Mouse (Mus musculus) G1E (cell line): ENCODE data around the gene Lat. TPM values are rescaled to one million over a fixed set of nuclear protein-coding genes. Genes with fewer than 3 reads are reported as not detected.
"Not testable (repeated sequence)": the region's sequence is repeated elsewhere in the genome, so short reads cannot be mapped to it uniquely, and the experiment has no call there.

ENCODE experiments used
- ATAC-seq: 2 replicates; pipeline ENCODE4 v1.8.0; 2016; ENCODE audit warnings: mild to moderate bottlenecking; ENCODE audit not compliant: insufficient number of reproducible peaks, poor library complexity, low FRiP score, severe bottlenecking; ENCODE audit errors: extremely low read depth
- DNase-seq: peaks from one replicate; pipeline ENCODE4 v3.0.0; 2012; ENCODE audit warnings: low spot score
- H3K27me3 ChIP-seq: 2 replicates; pipeline ENCODE4 v1.6.1; 2012; ENCODE audit warnings: mild to moderate bottlenecking, low read length, inconsistent platforms; ENCODE audit not compliant: insufficient read depth
- H3K36me3 ChIP-seq: replicated peaks from 2 replicates; pipeline ENCODE3; 2012; ENCODE audit warnings: mild to moderate bottlenecking, inconsistent platforms
- H3K4me1 ChIP-seq: 2 replicates; pipeline ENCODE4 v1.6.1; 2012; ENCODE audit warnings: low read depth, low read length, inconsistent platforms, mixed read lengths; ENCODE audit not compliant: insufficient read depth
- H3K4me3 ChIP-seq: 2 replicates; pipeline ENCODE4 v1.5.1; 2012; ENCODE audit warnings: low read depth, mild to moderate bottlenecking, inconsistent platforms, low read length, moderate library complexity, mixed read lengths
- H3K9me3 ChIP-seq: replicated peaks from 2 replicates; pipeline ENCODE4 v1.6.1; 2012; ENCODE audit warnings: inconsistent platforms
- CTCF ChIP-seq: IDR thresholded peaks from 2 replicates; pipeline ENCODE4 v1.5.1; 2012; ENCODE audit warnings: low read depth, low read length, inconsistent platforms, mixed read lengths
- GATA1 ChIP-seq: IDR thresholded peaks from 2 replicates; pipeline ENCODE4 v1.6.1; 2012; ENCODE audit warnings: borderline replicate concordance, low read length, inconsistent platforms, mixed read lengths
- GATA2 ChIP-seq: IDR thresholded peaks from 2 replicates; pipeline ENCODE4 v1.6.1; 2012; ENCODE audit warnings: low read depth, low read length, inconsistent platforms, borderline replicate concordance
- POLR2AphosphoS5 ChIP-seq: IDR thresholded peaks from 2 replicates; pipeline ENCODE4 v1.6.1; 2012; ENCODE audit warnings: low read depth, low read length, inconsistent platforms; ENCODE audit not compliant: insufficient replicate concordance
- TAL1 ChIP-seq: conservative IDR thresholded peaks from 2 replicates; pipeline ENCODE4 v1.6.1; 2012; ENCODE audit warnings: low read depth, low read length, inconsistent platforms, mixed read lengths
- polyA plus RNA-seq: library from polyadenylated mRNA; stranded (reverse); fragments of >175 nt; gene quantifications from 2 replicates; pipeline ENCODE4 v1.2.3, GENCODE M21; 2012
- total RNA-seq, 2 experiments: library from RNA; stranded (forward) in 1 of 2; stranded (reverse) in 1 of 2; fragments of 200-1000 nt in 1 of 2; fragments of >200 nt in 1 of 2; fragmentation: Nextera tagmentation in 1 of 2; gene quantifications; 2 replicates each; pipeline ENCODE4 v1.2.3; 2014 to 2017

Lat gene
- total and polyA plus RNA-seq, 3 experiments: 0.38 to 14.6 (median 12.7) TPM

GRCm38 (mm10) chr7:126411061-126411460 is 41.7 kb upstream of the Lat start:
- Histone ChIP-seq H3K9me3 (no peaks in the 10 kb centered on the region), H3K27me3 (peaks cover 65% of the 10 kb centered on the region), H3K4me3 (no peak overlapping the region), H3K4me1 (no peaks in the 10 kb centered on the region), H3K36me3 (no peaks in the 10 kb centered on the region)
- ATAC-seq (no peak), DNase-seq (no peak)
- TF ChIP-seq TAL1: no peak
- no peak for TF ChIP-seq POLR2AphosphoS5
- TF ChIP-seq GATA2: no peak

- Histone ChIP-seq H3K36me3 (no peaks in the 10 kb centered on the region), H3K4me1 (no peaks in the 10 kb centered on the region), H3K9me3 (no peaks in the 10 kb centered on the region), H3K27me3 (peaks cover 57% of the 10 kb centered on the region), H3K4me3 (no peak overlapping the region)
- TF ChIP-seq POLR2AphosphoS5 (no peak), GATA2 (no peak), GATA1 (no peak), CTCF (no peak)
- DNase-seq (no peak), ATAC-seq (no peak)
Observed at GRCm38 (mm10) chr7:126408686-126409085, 39.3 kb upstream of the Lat start.

- DNase-seq, H3K9me3 ChIP-seq, ATAC-seq, H3K36me3 ChIP-seq, H3K4me3 ChIP-seq: not testable (repeated sequence)
- Histone ChIP-seq H3K4me1 (peaks cover 12% of the 10 kb centered on the region), H3K27me3 (peaks cover 14% of the 10 kb centered on the region)
Observed at GRCm38 (mm10) chr7:126402518-126402917, 33.1 kb upstream of the Lat start.

GRCm38 (mm10) chr7:126399548-126399947 is 30.2 kb upstream of the Lat start:
- peak; percentile 58 for DNase-seq
- Histone ChIP-seq H3K4me3 (no peak overlapping the region), H3K4me1 (peaks cover 26% of the 10 kb centered on the region), H3K27me3 (peaks cover 12% of the 10 kb centered on the region), H3K36me3 (peaks cover 5% of the 10 kb centered on the region), H3K9me3 (no peaks in the 10 kb centered on the region)
- TF ChIP-seq GATA2 (no peak), TAL1 (no peak), GATA1 (no peak), CTCF (peak; percentile 93), POLR2AphosphoS5 (no peak)
- no peak for ATAC-seq

- Histone ChIP-seq H3K27me3 (peaks cover 4% of the 10 kb centered on the region), H3K36me3 (peaks cover 20% of the 10 kb centered on the region), H3K4me3 (no peak overlapping the region), H3K9me3 (no peaks in the 10 kb centered on the region), H3K4me1 (peaks cover 26% of the 10 kb centered on the region)
- TF ChIP-seq CTCF (no peak), TAL1 (no peak), POLR2AphosphoS5 (no peak), GATA2 (no peak), GATA1 (no peak)
- DNase-seq (no peak), ATAC-seq (no peak)
Observed at GRCm38 (mm10) chr7:126397822-126398221, 28.5 kb upstream of the Lat start.

GRCm38 (mm10) chr7:126397221-126397620 is 27.9 kb upstream of the Lat start:
- no peak for DNase-seq
- Histone ChIP-seq H3K9me3 (no peaks in the 10 kb centered on the region), H3K4me1 (peaks cover 26% of the 10 kb centered on the region), H3K27me3 (peaks cover 2% of the 10 kb centered on the region), H3K4me3 (peak overlapping the region; percentile 61; the same call in 1 of the 2 replicates), H3K36me3 (peaks cover 24% of the 10 kb centered on the region)
- no peak for ATAC-seq
- TF ChIP-seq GATA2 (no peak), GATA1 (no peak), POLR2AphosphoS5 (no peak), TAL1 (no peak), CTCF (no peak)

GRCm38 (mm10) chr7:126396298-126397119 is 27.1 kb upstream of the Lat start, which contains the start of gene Nfatc2ip:
Gene Nfatc2ip, minus strand, starts transcription at chr7:126396737.
- DNase-seq (peak; percentile 96), ATAC-seq (peak; percentile 99)
- Histone ChIP-seq H3K4me3 (peak within 1 kb of the TSS; percentile 97), H3K36me3 (peaks cover 31% of the 10 kb centered on the region), H3K9me3 (no peaks in the 10 kb centered on the region), H3K27me3 (no peaks in the 10 kb centered on the region), H3K4me1 (peaks cover 26% of the 10 kb centered on the region)
- TF ChIP-seq POLR2AphosphoS5 (no peak), TAL1 (no peak), GATA2 (no peak)

- not testable (repeated sequence) for ATAC-seq, DNase-seq, H3K27me3 ChIP-seq, H3K4me3 ChIP-seq, H3K9me3 ChIP-seq
- Histone ChIP-seq H3K4me1 (peaks cover 16% of the 10 kb centered on the region), H3K36me3 (peaks cover 71% of the 10 kb centered on the region)
Observed at GRCm38 (mm10) chr7:126392086-126392884, 22.9 kb upstream of the Lat start.
